In genomic region chr12:82340196-82340918, GRCm38 (mm10) we compare ENCODE assay signal across 12 mouse cellular contexts.
DNase-seq lines count a peak whose midpoint lies in the region; ATAC-seq and TF ChIP-seq lines count a peak whose summit lies in the region.
"Had no signal": no experiment of that assay in that cellular context is flagged by ENCODE, and none has a peak within 500 bp of the region (broad histone marks: within the 10 kb centered on the region; RNA-seq: fewer than 3 reads in every experiment).

No protein-coding gene starts in this region.

- no peak for ATAC-seq in heart, embryonic 13.5 days (ENCODE audit: extremely low read depth, insufficient number of reproducible peaks, low FRiP score, low TSS enrichment)
- ATAC-seq in lung, postnatal 0 days = peak; percentile 65
- ATAC-seq in embryonic facial prominence, embryonic 15.5 days (ENCODE audit: insufficient number of reproducible peaks, low FRiP score, low TSS enrichment, low read depth) = no peak
- ATAC-seq: inflammation-experienced regulatory T-cells, adult 6 months had no signal

- H3K4me1 ChIP-seq in heart, embryonic 13.5 days = peaks cover 32% of the 10 kb centered on the region
- peaks cover 18% of the 10 kb centered on the region for H3K4me1 ChIP-seq in heart, embryonic 10.5 days
- no peaks in the 10 kb centered on the region for H3K4me1 ChIP-seq in lung, postnatal 0 days (ENCODE audit: insufficient read depth, low read depth, low read length)
- peaks cover 3% of the 10 kb centered on the region for H3K4me1 ChIP-seq in lung, adult 2 months (ENCODE audit: control insufficient read depth, insufficient read depth, low read length)
- peaks cover 13% of the 10 kb centered on the region for H3K4me1 ChIP-seq in embryonic facial prominence, embryonic 15.5 days
- H3K4me1 ChIP-seq in olfactory bulb, adult 2 months (ENCODE audit: control insufficient read depth, insufficient read depth, low read length) = peaks cover 20% of the 10 kb centered on the region; the same call in 1 of the 2 replicates

- 73% methylated on average over 6 of the region's 6 CpGs for WGBS in heart, embryonic 13.5 days
- WGBS in heart, embryonic 10.5 days = 71% methylated on average over 6 of the region's 6 CpGs
- WGBS in lung, postnatal 0 days = 61% methylated on average over 6 of the region's 6 CpGs
- 71% methylated on average over 6 of the region's 6 CpGs for WGBS in lung, adult 2 months
- 70% methylated on average over 6 of the region's 6 CpGs for WGBS in embryonic facial prominence, embryonic 15.5 days
- WGBS in olfactory bulb, adult 2 months = 26% methylated on average over 6 of the region's 6 CpGs

- H3K27me3 ChIP-seq in heart, embryonic 13.5 days (replicated peaks) = no peaks in the 10 kb centered on the region
- H3K27me3 ChIP-seq in heart, embryonic 10.5 days (ENCODE audit: insufficient read depth, poor library complexity, severe bottlenecking) = no peaks in the 10 kb centered on the region
- no peaks in the 10 kb centered on the region for H3K27me3 ChIP-seq in lung, postnatal 0 days (replicated peaks; ENCODE audit: insufficient read depth, low read length)
- H3K27me3 ChIP-seq in embryonic facial prominence, embryonic 15.5 days = no peaks in the 10 kb centered on the region
- H3K27me3 ChIP-seq: limb, embryonic 12.5 days had no signal

- no peak for TF ChIP-seq EP300 in lung, postnatal 0 days (IDR thresholded peaks at IDR 0.05)

- H3K9ac ChIP-seq in heart, embryonic 13.5 days = no peak overlapping the region; the same call in 1 of the 2 replicates
- no peak overlapping the region for H3K9ac ChIP-seq in lung, postnatal 0 days (replicated peaks; ENCODE audit: low read depth)
- no peak overlapping the region for H3K9ac ChIP-seq in embryonic facial prominence, embryonic 15.5 days
- H3K9ac ChIP-seq: limb, embryonic 12.5 days had no signal

- TF ChIP-seq POLR2A in lung, adult 2 months (IDR thresholded peaks at IDR 0.05; ENCODE audit: borderline replicate concordance, extremely low read depth, low read depth, low read length) = no peak
- no peak for TF ChIP-seq POLR2A in olfactory bulb, adult 2 months (IDR thresholded peaks at IDR 0.05; ENCODE audit: insufficient read depth, low read depth, low read length)

- H3K36me3 ChIP-seq in heart, embryonic 13.5 days = peaks cover 15% of the 10 kb centered on the region
- peaks cover 17% of the 10 kb centered on the region for H3K36me3 ChIP-seq in heart, embryonic 10.5 days
- no peaks in the 10 kb centered on the region for H3K36me3 ChIP-seq in lung, postnatal 0 days (ENCODE audit: insufficient read depth, low read length)
- H3K36me3 ChIP-seq in embryonic facial prominence, embryonic 15.5 days = peaks cover 9% of the 10 kb centered on the region; the same call in 1 of the 2 replicates

- no peak for DNase-seq in heart, embryonic 10.5 days (ENCODE audit: low spot score)
- DNase-seq in lung, postnatal 0 days (ENCODE audit: low spot score) = peak; percentile 73
- no peak for DNase-seq in lung, adult 2 months
- DNase-seq in cerebellum, postnatal 36 days = no peak
- no peak for DNase-seq in right cerebral cortex, postnatal 25 days
- DNase-seq: spleen, adult 18-20 months; thymus, adult 18-20 months had no signal

- H3K27ac ChIP-seq in heart, embryonic 13.5 days (replicated peaks) = no peak overlapping the region
- H3K27ac ChIP-seq in heart, embryonic 10.5 days = no peak overlapping the region
- peak overlapping the region; percentile 66 for H3K27ac ChIP-seq in lung, postnatal 0 days (ENCODE audit: low read length)
- H3K27ac ChIP-seq in embryonic facial prominence, embryonic 15.5 days (replicated peaks) = no peak overlapping the region
- peak overlapping the region; percentile 99 for H3K27ac ChIP-seq in olfactory bulb, adult 2 months (ENCODE audit: insufficient read depth, low read depth, low read length)

- peak overlapping the region; percentile 71; the same call in 1 of the 2 replicates for H3K4me2 ChIP-seq in heart, embryonic 13.5 days
- H3K4me2 ChIP-seq in lung, postnatal 0 days (replicated peaks; ENCODE audit: low read depth, low read length) = peak overlapping the region; percentile 52
- peak overlapping the region; percentile 46; the same call in 1 of the 2 replicates for H3K4me2 ChIP-seq in embryonic facial prominence, embryonic 15.5 days (replicated peaks)

- TF ChIP-seq CTCF in lung, postnatal 0 days (IDR thresholded peaks at IDR 0.05) = no peak
- TF ChIP-seq CTCF in lung, adult 2 months (IDR thresholded peaks at IDR 0.05; ENCODE audit: insufficient read depth, low read length) = no peak
- no peak for TF ChIP-seq CTCF in olfactory bulb, adult 2 months (IDR thresholded peaks at IDR 0.05; ENCODE audit: insufficient read depth, low read depth, low read length)

- no peak overlapping the region for H3K4me3 ChIP-seq in heart, embryonic 13.5 days
- no peak overlapping the region for H3K4me3 ChIP-seq in heart, embryonic 10.5 days
- H3K4me3 ChIP-seq in lung, postnatal 0 days (ENCODE audit: low read depth, low read length) = peak overlapping the region; percentile 21; the same call in 1 of the 2 replicates
- no peak overlapping the region for H3K4me3 ChIP-seq in lung, adult 2 months (replicated peaks; ENCODE audit: extremely low read depth, low read depth, low read length)
- H3K4me3 ChIP-seq in embryonic facial prominence, embryonic 15.5 days (replicated peaks) = no peak overlapping the region
- H3K4me3 ChIP-seq in olfactory bulb, adult 2 months (ENCODE audit: insufficient read depth, low read depth, low read length) = peak overlapping the region; percentile 82
- H3K4me3 ChIP-seq: limb, embryonic 12.5 days had no signal

- no peaks in the 10 kb centered on the region for H3K9me3 ChIP-seq in heart, embryonic 13.5 days
- no peaks in the 10 kb centered on the region for H3K9me3 ChIP-seq in heart, embryonic 10.5 days
- H3K9me3 ChIP-seq in lung, postnatal 0 days (ENCODE audit: low read length) = no peaks in the 10 kb centered on the region
- no peaks in the 10 kb centered on the region for H3K9me3 ChIP-seq in embryonic facial prominence, embryonic 15.5 days (replicated peaks)
- H3K9me3 ChIP-seq: limb, embryonic 12.5 days had no signal

Comparison
In these comparisons a context has a peak if more than half of its experiments do, and no peak if none do; other contexts are left out.
1. H3K4me3 ChIP-seq: peak in lung, postnatal 0 days (single experiment) and olfactory bulb, adult 2 months (single experiment); none in heart, embryonic 13.5 days (single experiment), heart, embryonic 10.5 days (single experiment), lung, adult 2 months (single experiment) and embryonic facial prominence, embryonic 15.5 days (single experiment).
2. H3K27ac ChIP-seq: peak in lung, postnatal 0 days (single experiment) and olfactory bulb, adult 2 months (single experiment); none in heart, embryonic 13.5 days (single experiment), heart, embryonic 10.5 days (single experiment) and embryonic facial prominence, embryonic 15.5 days (single experiment).
3. Peak in every context shown above with its lines, with median percentiles within 50 percentile points of each other: H3K4me2 ChIP-seq.